Mouse (Mus musculus) kidney, adult 2 months (tissue): ENCODE measurements around the gene Gm47996.

Source experiments
- CTCF ChIP-seq: fragments of 200-500 bp; conservative IDR thresholded peaks from 2 replicates; pipeline ENCODE4 v1.5.1; 2011; ENCODE audit warnings: low read depth, mild to moderate bottlenecking, control low read depth, low read length, moderate library complexity, mixed read lengths; ENCODE audit not compliant: insufficient read depth, insufficient read length
- POLR2A ChIP-seq: fragments of 200-500 bp; IDR thresholded peaks from one replicate; pipeline ENCODE4 v1.6.1; 2011; ENCODE audit warnings: low read depth, low read length, control low read depth

GRCm38 (mm10) chr1:151244761-151245160, 34.8 kb downstream of the Gm47996 start:
- TF ChIP-seq CTCF (no peak), POLR2A (no peak)
